14 mouse cellular contexts compared by ENCODE assay signal in genomic region chr5:96455241-96455640, GRCm38 (mm10).
"Had no signal": no experiment of that assay in that cellular context is flagged by ENCODE, and none has a peak within 500 bp of the region (broad histone marks: within the 10 kb centered on the region; RNA-seq: fewer than 3 reads in every experiment).

No protein-coding gene starts in this region.

- ATAC-seq: midbrain, embryonic 15.5 days had no signal

- H3K4me2 ChIP-seq: liver, embryonic 11.5 days; liver, embryonic 15.5 days; lung, embryonic 15.5 days; midbrain, embryonic 11.5 days; midbrain, embryonic 15.5 days; neural tube, embryonic 12.5 days had no signal

- H3K4me1 ChIP-seq: limb, embryonic 10.5 days; megakaryocyte, embryonic 14.5 days; midbrain, embryonic 15.5 days; neural tube, embryonic 12.5 days had no signal

- DNase-seq: kidney, postnatal 10 days; kidney, postnatal 4 days; thymus, postnatal 4 days had no signal

- H3K9ac ChIP-seq: liver, embryonic 15.5 days; lung, embryonic 15.5 days; midbrain, embryonic 15.5 days; neural tube, embryonic 12.5 days had no signal

- H3K4me3 ChIP-seq: layer of hippocampus, adult 2 months; limb, embryonic 10.5 days; liver, embryonic 15.5 days; lung, embryonic 15.5 days; megakaryocyte, embryonic 14.5 days; midbrain, embryonic 15.5 days; neural tube, embryonic 12.5 days had no signal

- H3K27ac ChIP-seq: layer of hippocampus, adult 2 months; limb, embryonic 10.5 days; liver, embryonic 15.5 days; lung, embryonic 15.5 days; macrophage; midbrain, embryonic 15.5 days; neural tube, embryonic 12.5 days; stomach, postnatal 0 days had no signal

- H3K27me3 ChIP-seq: liver, embryonic 15.5 days; lung, embryonic 15.5 days; megakaryocyte, embryonic 14.5 days; midbrain, embryonic 15.5 days; neural tube, embryonic 12.5 days had no signal

- H3K36me3 ChIP-seq: limb, embryonic 10.5 days; liver, embryonic 15.5 days; lung, embryonic 15.5 days; midbrain, embryonic 15.5 days; neural tube, embryonic 12.5 days had no signal

- H3K9me3 ChIP-seq: limb, embryonic 10.5 days; liver, embryonic 15.5 days; lung, embryonic 15.5 days; megakaryocyte, embryonic 14.5 days; midbrain, embryonic 15.5 days; neural tube, embryonic 12.5 days had no signal
